Mouse (Mus musculus): ENCODE data around the gene Exoc4. TPM values are rescaled to one million over a fixed set of nuclear protein-coding genes. Genes with fewer than 3 reads are reported as not detected.
A peak's percentile ranks its signal among the peaks of the same experiment; 100 is the strongest.

The Exoc4 gene
- polyA plus RNA-seq, 1 experiment from 2014 or later, result 33.1 TPM

- 50% methylated on average over 10 of the region's 10 CpGs for WGBS
- no peaks in the 10 kb centered on the region for H3K9me3 ChIP-seq (ENCODE audit: low read depth, low read length)
- TF ChIP-seq CTCF (IDR thresholded peaks at IDR 0.05; ENCODE audit: low read depth), result peak; percentile 73
- ATAC-seq (ENCODE audit: insufficient read depth) (peak; percentile 52; the same call in 1 of the 2 replicates), DNase-seq (peak; percentile 76)
- H3K4me2 ChIP-seq, result no peak overlapping the region
- H3K9ac ChIP-seq, result no peak overlapping the region
- no peaks in the 10 kb centered on the region for H3K4me1 ChIP-seq (ENCODE audit: insufficient read depth)
- H3K27me3 ChIP-seq (ENCODE audit: insufficient read depth, low read length), result no peaks in the 10 kb centered on the region
- no peak overlapping the region for H3K27ac ChIP-seq (ENCODE audit: low read depth)
- H3K4me3 ChIP-seq (ENCODE audit: low read depth, low read length), result no peak overlapping the region
- H3K36me3 ChIP-seq (ENCODE audit: insufficient read depth), result no peaks in the 10 kb centered on the region
These were observed 433.1 kb downstream of the Exoc4 start for GRCm38 (mm10) chr6:33681778-33682640.

- no peak for TF ChIP-seq CTCF (IDR thresholded peaks at IDR 0.05; ENCODE audit: low read depth)
- no peak overlapping the region for H3K4me3 ChIP-seq (ENCODE audit: low read depth, low read length)
- H3K9ac ChIP-seq, result no peak overlapping the region
- H3K27me3 ChIP-seq (ENCODE audit: insufficient read depth, low read length), result no peaks in the 10 kb centered on the region
- no peaks in the 10 kb centered on the region for H3K9me3 ChIP-seq (ENCODE audit: low read depth, low read length)
- WGBS, result 55% methylated on average over 3 of the region's 3 CpGs
- no peak overlapping the region for H3K4me2 ChIP-seq
- DNase-seq, result no peak
- H3K36me3 ChIP-seq (ENCODE audit: insufficient read depth), result no peaks in the 10 kb centered on the region
- ATAC-seq (ENCODE audit: insufficient read depth), result no peak
- no peak overlapping the region for H3K27ac ChIP-seq (ENCODE audit: low read depth)
- H3K4me1 ChIP-seq (ENCODE audit: insufficient read depth), result no peaks in the 10 kb centered on the region
These were observed 434.6 kb downstream of the Exoc4 start for GRCm38 (mm10) chr6:33683533-33683932.

GRCm38 (mm10) chr6:33685321-33685720 is 436.4 kb downstream of the Exoc4 start:
- no peaks in the 10 kb centered on the region for H3K9me3 ChIP-seq (ENCODE audit: low read depth, low read length)
- no peak overlapping the region for H3K4me3 ChIP-seq (ENCODE audit: low read depth, low read length)
- no peaks in the 10 kb centered on the region for H3K36me3 ChIP-seq (ENCODE audit: insufficient read depth)
- no peak overlapping the region for H3K27ac ChIP-seq (ENCODE audit: low read depth)
- WGBS, result 45% methylated on average over 2 of the region's 2 CpGs
- no peak overlapping the region for H3K4me2 ChIP-seq
- DNase-seq, result no peak
- no peaks in the 10 kb centered on the region for H3K4me1 ChIP-seq (ENCODE audit: insufficient read depth)
- TF ChIP-seq CTCF (IDR thresholded peaks at IDR 0.05; ENCODE audit: low read depth), result no peak
- no peaks in the 10 kb centered on the region for H3K27me3 ChIP-seq (ENCODE audit: insufficient read depth, low read length)
- H3K9ac ChIP-seq, result no peak overlapping the region
- no peak for ATAC-seq (ENCODE audit: insufficient read depth)

- no peak for ATAC-seq (ENCODE audit: insufficient read depth)
- Histone ChIP-seq H3K9ac (no peak overlapping the region), H3K4me3 (ENCODE audit: low read depth, low read length) (no peak overlapping the region), H3K27ac (ENCODE audit: low read depth) (no peak overlapping the region), H3K36me3 (ENCODE audit: insufficient read depth) (no peaks in the 10 kb centered on the region), H3K4me1 (ENCODE audit: insufficient read depth) (no peaks in the 10 kb centered on the region), H3K9me3 (ENCODE audit: low read depth, low read length) (no peaks in the 10 kb centered on the region), H3K4me2 (no peak overlapping the region), H3K27me3 (ENCODE audit: insufficient read depth, low read length) (no peaks in the 10 kb centered on the region)
- TF ChIP-seq CTCF (IDR thresholded peaks at IDR 0.05; ENCODE audit: low read depth), result no peak
- 79% methylated on average over 5 of the region's 5 CpGs for WGBS
- DNase-seq, result no peak
These were observed 441.7 kb downstream of the Exoc4 start for GRCm38 (mm10) chr6:33690601-33691000.

GRCm38 (mm10) chr6:33696976-33697375 is 448.1 kb downstream of the Exoc4 start:
- WGBS, result 41% methylated on average over 1 of the region's 1 CpGs
- Histone ChIP-seq H3K9me3 (ENCODE audit: low read depth, low read length) (no peaks in the 10 kb centered on the region), H3K36me3 (ENCODE audit: insufficient read depth) (no peaks in the 10 kb centered on the region), H3K4me1 (ENCODE audit: insufficient read depth) (no peaks in the 10 kb centered on the region), H3K4me2 (no peak overlapping the region), H3K27me3 (ENCODE audit: insufficient read depth, low read length) (no peaks in the 10 kb centered on the region), H3K9ac (no peak overlapping the region), H3K27ac (ENCODE audit: low read depth) (no peak overlapping the region), H3K4me3 (ENCODE audit: low read depth, low read length) (no peak overlapping the region)
- ATAC-seq (ENCODE audit: insufficient read depth), result no peak
- no peak for TF ChIP-seq CTCF (IDR thresholded peaks at IDR 0.05; ENCODE audit: low read depth)
- no peak for DNase-seq

- H3K9ac ChIP-seq, result no peak overlapping the region
- no peaks in the 10 kb centered on the region for H3K9me3 ChIP-seq (ENCODE audit: low read depth, low read length)
- no peak overlapping the region for H3K27ac ChIP-seq (ENCODE audit: low read depth)
- TF ChIP-seq CTCF (IDR thresholded peaks at IDR 0.05; ENCODE audit: low read depth), result no peak
- 81% methylated on average over 4 of the region's 4 CpGs for WGBS
- no peak overlapping the region for H3K4me3 ChIP-seq (ENCODE audit: low read depth, low read length)
- DNase-seq, result no peak
- H3K4me1 ChIP-seq (ENCODE audit: insufficient read depth), result no peaks in the 10 kb centered on the region
- no peak for ATAC-seq (ENCODE audit: insufficient read depth)
- H3K36me3 ChIP-seq (ENCODE audit: insufficient read depth), result no peaks in the 10 kb centered on the region
- H3K27me3 ChIP-seq (ENCODE audit: insufficient read depth, low read length), result no peaks in the 10 kb centered on the region
- H3K4me2 ChIP-seq, result no peak overlapping the region
These were observed 460.0 kb downstream of the Exoc4 start for GRCm38 (mm10) chr6:33708907-33709306.

- 50% methylated on average over 5 of the region's 5 CpGs for WGBS
- no peak overlapping the region for H3K27ac ChIP-seq (ENCODE audit: low read depth)
- ATAC-seq (ENCODE audit: insufficient read depth), result peak; percentile 74; the same call in 1 of the 2 replicates
These were observed 460.5 kb downstream of the Exoc4 start for GRCm38 (mm10) chr6:33709340-33709739.

More at GRCm38 (mm10) chr6:33709340-33709739, 460.5 kb downstream of the Exoc4 start:
- H3K9me3 ChIP-seq (ENCODE audit: low read depth, low read length), result no peaks in the 10 kb centered on the region
- no peaks in the 10 kb centered on the region for H3K36me3 ChIP-seq (ENCODE audit: insufficient read depth)
- no peak overlapping the region for H3K4me2 ChIP-seq
- H3K4me3 ChIP-seq (ENCODE audit: low read depth, low read length), result no peak overlapping the region
- no peaks in the 10 kb centered on the region for H3K27me3 ChIP-seq (ENCODE audit: insufficient read depth, low read length)
- DNase-seq, result peak; percentile 69
- H3K4me1 ChIP-seq (ENCODE audit: insufficient read depth), result no peaks in the 10 kb centered on the region
- no peak overlapping the region for H3K9ac ChIP-seq
- TF ChIP-seq CTCF (IDR thresholded peaks at IDR 0.05; ENCODE audit: low read depth), result no peak

Measured in lung, embryonic 14.5 days (tissue).